ENCODE assay signal across 28 mouse cellular contexts in the genomic region with DNA sequence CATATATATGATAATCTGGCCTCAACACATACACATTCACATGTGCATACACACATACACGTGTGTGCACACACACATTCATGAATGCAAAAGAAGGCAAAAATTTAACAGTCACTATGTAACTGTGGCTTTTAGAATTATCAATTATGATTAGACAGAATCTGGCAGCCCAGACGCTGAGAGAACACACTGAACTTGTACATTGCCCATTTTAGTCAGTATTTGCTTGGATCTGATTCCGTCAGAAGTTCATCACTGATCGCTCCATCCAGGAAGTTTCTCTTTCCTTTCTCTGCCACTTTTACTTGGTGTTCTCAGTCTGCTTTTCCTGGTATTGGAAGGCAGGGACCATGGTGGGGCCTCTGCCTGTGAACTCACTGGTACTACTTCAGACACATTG.
"Had no signal": no experiment of that assay in that cellular context is flagged by ENCODE, and none has a peak within 500 bp of the region (broad histone marks: within the 10 kb centered on the region; RNA-seq: fewer than 3 reads in every experiment).

No protein-coding gene starts in this region.

- H3K27ac ChIP-seq: heart, embryonic 10.5 days; heart, embryonic 13.5 days; heart, embryonic 15.5 days; hindbrain, embryonic 10.5 days; hindbrain, embryonic 12.5 days; hindbrain, embryonic 13.5 days; hindbrain, embryonic 14.5 days; hindbrain, embryonic 15.5 days; hindbrain, postnatal 0 days; intestine, embryonic 15.5 days; kidney, embryonic 15.5 days; kidney, postnatal 0 days; left cerebral cortex, adult 2 months had no signal

- H3K4me3 ChIP-seq: heart, embryonic 10.5 days; heart, embryonic 12.5 days; heart, embryonic 13.5 days; heart, embryonic 15.5 days; hindbrain, embryonic 10.5 days; hindbrain, embryonic 12.5 days; hindbrain, embryonic 13.5 days; hindbrain, embryonic 15.5 days; intestine, embryonic 15.5 days; kidney, embryonic 15.5 days; left cerebral cortex, adult 2 months had no signal

- DNase-seq: heart, postnatal 10 days; heart, postnatal 14 days; heart, postnatal 36 days; heart, postnatal 4 days; kidney, adult 11 months; kidney, adult 18-20 months; kidney, adult 2 months; kidney, adult 8-10 months; kidney, adult 9 months; kidney, postnatal 10 days; kidney, postnatal 14 days; kidney, postnatal 25 days; kidney, postnatal 36 days; kidney, postnatal 4 days had no signal
